Mouse (Mus musculus): Measurements from ENCODE around the gene Gpr19.

Gpr19 gene

GRCm38 (mm10) chr6:134849985-134850384, 48.4 kb downstream of the Gpr19 start:
- DNase-seq (ENCODE audit: low spot score in 2 of 2): no peak

DNA sequence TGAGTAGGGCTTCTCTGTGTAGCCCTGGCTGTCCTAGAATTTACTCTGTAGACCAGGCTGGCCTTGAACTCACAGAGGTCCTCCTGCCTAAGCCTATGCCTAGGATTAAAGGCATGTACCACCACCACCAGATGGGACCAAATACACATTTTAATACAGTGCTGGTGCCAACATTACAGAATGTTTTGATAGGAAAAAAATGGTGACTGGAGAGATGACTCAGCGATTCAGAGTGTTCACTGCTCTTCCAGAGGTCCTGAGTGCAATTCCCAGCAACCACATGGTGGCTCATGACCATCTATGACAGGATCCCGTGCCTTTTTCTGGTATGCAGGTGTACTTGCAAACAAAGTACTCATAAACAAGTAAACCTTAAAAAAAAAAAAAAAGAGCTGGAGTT, 48.9 kb downstream of the Gpr19 start:
- DNase-seq (ENCODE audit: low spot score in 2 of 2): no peak

DNA sequence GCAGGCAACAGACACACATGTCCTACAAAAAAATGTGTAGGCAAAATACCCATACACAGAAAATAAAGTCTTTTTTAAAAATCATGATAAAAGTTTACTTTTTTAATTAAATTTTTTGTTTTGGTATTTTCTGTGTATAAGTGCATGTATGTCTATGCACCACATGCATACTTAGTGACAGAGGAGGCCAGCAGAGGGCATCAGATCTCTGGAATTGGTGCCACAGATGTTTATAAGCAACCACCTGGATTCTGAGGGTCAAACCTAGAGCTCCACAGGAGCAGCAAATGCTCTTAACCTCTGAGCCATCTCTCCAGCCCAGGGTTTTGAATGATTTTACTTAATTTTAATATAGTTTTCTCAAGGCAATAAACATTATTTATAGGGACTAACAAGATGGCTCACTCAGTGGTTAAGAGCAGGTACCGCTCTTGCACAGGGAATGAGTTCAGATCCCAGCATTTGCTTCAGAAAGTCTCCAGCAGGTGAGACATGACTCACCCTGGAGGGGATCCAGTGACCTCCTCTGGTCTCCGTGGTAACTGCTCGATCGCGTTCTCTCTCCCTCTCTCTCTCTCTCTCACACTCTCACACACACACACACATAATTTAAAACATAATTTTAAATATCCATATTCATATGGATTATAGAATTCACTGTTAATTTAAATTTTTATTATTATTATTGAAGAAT, 50.0 kb downstream of the Gpr19 start:
- peak in 1 of 2 experiments; percentile 41 for DNase-seq (ENCODE audit: low spot score in 2 of 2)

DNA sequence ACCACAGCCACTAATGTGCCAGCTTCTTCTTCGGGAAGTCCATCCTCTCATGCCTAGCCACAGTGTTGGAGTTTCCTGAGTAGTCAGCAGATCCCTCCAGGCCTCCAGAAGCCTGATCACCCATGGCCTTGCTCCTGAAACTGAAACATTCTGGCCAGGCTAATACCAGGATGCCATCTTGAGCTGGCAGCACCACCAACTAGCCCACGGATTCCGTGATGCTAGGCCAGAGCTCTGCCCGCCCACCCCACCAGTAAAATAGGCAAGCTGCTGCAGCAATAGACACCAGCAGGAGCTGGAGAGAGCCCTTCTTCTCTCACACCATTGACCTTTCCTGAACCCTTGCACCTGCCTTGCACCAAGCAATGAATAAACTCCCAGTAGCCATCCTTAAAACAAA, 50.8 kb downstream of the Gpr19 start:
- no peak for DNase-seq (ENCODE audit: low spot score in 2 of 2)

DNA sequence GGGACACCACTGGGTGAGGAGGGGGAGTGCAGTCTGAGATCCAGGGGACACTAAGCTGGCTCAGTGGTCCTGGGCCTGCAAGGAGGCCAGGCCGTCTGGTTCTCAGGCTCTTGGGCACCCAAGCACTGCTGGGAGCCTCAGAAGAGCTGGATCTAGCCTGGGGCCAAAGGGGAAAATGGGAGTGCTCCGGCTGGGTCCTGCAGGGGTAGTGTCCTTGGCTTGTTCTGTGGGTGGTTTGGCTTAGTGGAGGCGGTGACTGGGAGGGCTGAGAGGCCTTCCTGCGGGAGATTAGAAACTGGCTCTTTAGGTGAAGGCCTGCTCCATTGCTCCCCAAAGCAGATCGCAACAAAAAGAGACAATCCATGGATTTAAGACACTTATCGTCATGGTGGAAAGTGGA, 52.1 kb downstream of the Gpr19 start:
- no peak for DNase-seq (ENCODE audit: low spot score in 2 of 2)

GRCm38 (mm10) chr6:134845726-134846125, 52.7 kb downstream of the Gpr19 start:
- DNase-seq (ENCODE audit: low spot score in 2 of 2): no peak

DNA sequence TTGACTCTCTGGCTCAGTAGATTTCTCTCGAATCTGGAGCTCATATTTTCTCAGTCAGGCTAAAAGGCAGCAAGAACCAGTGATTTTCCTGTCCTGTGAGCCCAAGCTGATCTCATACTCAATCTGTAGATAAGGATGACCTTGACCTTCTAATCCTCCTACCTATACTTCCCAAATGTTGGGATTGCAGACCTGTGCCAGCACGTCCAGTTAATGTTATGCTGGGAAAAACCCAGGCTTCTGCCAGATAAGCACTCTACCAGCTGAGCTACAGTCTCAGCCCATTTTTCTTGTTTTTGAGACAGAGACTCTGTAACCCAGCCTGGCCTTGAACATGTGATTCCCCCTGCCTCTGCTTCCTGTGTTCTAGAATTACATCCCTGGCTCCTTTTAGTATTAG, 58.0 kb downstream of the Gpr19 start:
- no peak for DNase-seq (ENCODE audit: low spot score in 2 of 2)

DNA sequence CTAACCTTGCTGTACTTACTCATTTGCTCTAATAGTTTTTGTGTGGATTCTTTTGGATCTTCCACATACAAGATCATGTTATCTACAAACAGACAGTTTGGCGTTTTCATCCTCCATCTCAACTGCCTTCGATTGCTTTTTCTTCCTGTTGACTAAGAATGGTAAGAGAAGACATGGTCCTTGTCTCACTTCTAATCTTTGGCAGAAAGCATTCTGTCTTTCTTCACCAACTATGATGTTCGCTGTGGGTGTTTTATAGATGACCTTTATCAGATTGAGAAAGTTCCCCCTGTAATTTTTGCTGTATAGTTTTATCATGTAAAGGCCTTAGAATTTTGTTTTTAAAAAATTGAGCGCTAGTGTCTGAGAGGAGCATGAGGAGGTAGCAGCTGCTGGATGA, 60.3 kb downstream of the Gpr19 start:
- DNase-seq (ENCODE audit: low spot score in 2 of 2): no peak

- no peak for DNase-seq (ENCODE audit: low spot score in 2 of 2)
Measured at GRCm38 (mm10) chr6:134834585-134835251, 63.7 kb downstream of the Gpr19 start.

- no peak for DNase-seq (ENCODE audit: low spot score in 2 of 2)
Measured at GRCm38 (mm10) chr6:134830776-134831175, 67.6 kb downstream of the Gpr19 start.

DNA sequence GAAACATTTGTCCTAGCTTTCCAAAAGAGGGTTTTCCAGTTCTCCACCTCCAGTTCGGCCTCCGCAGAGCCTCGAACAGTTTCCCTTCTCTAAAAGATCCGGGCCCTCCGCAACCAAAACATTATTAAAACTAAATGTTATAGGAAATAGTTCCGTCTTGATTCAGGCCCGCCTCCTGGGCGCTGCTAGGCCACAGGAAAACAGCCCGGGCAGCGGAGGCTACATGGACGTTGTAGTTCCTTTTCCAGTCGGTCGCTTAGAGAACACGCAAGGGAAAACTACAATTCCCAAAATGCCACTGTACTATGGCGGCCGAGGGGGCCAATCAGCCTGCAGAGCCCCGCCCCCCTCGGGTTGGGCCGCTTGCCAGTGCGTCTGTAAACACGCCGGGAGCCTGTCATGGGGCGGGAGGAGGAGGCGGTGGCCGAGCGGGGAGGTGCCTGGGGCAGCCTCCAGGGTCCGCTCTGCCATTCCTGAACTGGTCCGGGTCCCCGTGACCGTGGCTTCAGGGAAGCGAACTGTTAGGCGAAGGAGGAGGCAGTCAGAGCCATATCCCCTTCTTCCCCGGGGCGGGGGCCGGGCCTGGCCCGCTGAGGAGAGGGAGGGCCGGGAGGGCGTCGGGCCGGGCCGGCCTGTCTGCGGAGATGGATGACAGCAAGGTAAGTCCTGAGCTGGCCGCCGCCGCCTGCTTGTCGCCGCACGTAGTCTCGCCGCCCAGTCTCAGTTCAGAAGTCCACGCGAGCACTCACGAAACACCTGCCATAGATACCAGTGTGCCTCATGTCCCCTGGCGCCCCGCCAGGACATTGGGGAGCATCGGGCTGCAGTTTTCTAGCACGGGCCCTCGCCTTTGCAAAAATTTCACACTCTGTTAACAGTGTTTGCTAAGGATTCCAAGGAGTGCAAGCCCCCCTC, 68.3 kb downstream of the Gpr19 start, which contains the start of gene Crebl2:
Gene Crebl2 (plus strand): TSS at position 369 of the 915 bp plus-strand sequence.
- DNase-seq (ENCODE audit: low spot score in 2 of 2): peak; percentile 100

DNA sequence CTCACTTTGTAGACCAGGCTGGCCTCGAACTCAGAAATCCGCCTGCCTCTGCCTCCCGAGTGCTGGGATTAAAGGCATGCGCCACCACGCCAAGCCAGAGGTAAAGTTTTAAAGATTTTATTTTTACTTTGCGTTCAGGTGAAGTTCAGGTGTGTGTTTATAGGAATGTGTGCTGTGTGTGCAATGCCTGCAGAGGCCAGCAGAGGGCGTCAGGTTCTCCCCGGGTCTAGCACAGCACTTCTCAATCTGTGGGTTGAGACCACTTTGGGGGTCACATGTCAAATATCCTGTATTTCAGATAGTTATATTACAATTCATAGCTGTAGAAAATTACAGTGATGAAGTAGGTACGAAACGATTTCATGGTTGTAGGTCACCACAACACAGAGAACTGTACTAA, 75.5 kb downstream of the Gpr19 start:
- DNase-seq (ENCODE audit: low spot score in 2 of 2): no peak

GRCm38 (mm10) chr6:134820411-134820810, 78.0 kb downstream of the Gpr19 start:
- DNase-seq (ENCODE audit: low spot score in 2 of 2): no peak

DNA sequence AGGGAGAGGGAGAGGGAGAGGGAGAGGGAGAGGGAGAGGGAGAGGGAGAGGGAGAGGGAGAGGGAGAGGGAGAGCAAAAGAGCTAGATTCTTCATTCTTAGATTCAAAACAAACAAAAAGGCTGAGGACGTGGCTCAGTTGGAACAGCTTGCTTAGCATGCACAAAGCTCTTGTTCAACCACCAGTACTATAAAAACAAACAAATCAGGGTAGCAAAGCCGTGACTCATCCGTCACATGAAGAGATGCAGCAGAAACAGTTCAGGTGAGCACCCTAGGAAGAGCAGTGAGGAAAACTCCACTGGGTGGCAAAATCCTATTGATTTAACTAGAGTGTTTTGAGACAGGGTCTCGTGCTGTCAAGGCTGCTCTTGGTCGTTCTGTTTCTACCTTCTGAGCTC, 78.6 kb downstream of the Gpr19 start:
- no peak for DNase-seq (ENCODE audit: low spot score in 2 of 2)

Data from right cerebral cortex, postnatal 10 days (tissue).